Mouse (Mus musculus): ENCODE measurements around the gene Rack1.

DNA sequence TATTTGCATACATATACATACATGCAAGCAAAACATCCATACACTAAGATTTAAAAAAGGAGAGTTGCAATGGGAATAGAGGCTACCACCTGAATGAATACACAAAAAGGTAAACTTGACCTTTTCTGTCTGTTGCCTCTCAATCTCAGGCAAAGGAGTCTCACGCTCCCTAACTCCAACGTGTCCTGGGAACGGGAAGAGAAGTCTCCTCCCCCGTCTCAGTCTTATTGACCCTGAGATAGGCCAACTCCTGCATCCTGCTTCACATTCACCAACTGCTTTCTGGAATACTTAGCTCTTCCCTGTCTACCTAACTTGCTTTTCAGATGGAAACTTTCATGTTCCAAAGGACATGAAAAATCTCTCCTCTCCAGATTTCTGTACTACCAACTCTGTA, 9.3 kb downstream of the Rack1 start:
- no peak for TF ChIP-seq POLR2A (IDR thresholded peaks at IDR 0.05; ENCODE audit: low read depth, low read length)
- TF ChIP-seq CTCF (IDR thresholded peaks at IDR 0.05; ENCODE audit: extremely low read depth, insufficient read depth, insufficient read length, insufficient replicate concordance): no peak
